Mouse (Mus musculus) kidney, embryonic 16.5 days (tissue): Measurements from ENCODE around the gene Bmpr1b. TPM values are rescaled to one million over a fixed set of nuclear protein-coding genes. Genes with fewer than 3 reads are reported as not detected.

Experiments
- ATAC-seq: fragments of 200-750 bp; cut with Nextera tagmentation; 2 replicates; pipeline ENCODE4 v1.8.0; 2017; ENCODE audit warnings: moderate TSS enrichment; ENCODE audit not compliant: low FRiP score, low TSS enrichment
- H3K27ac ChIP-seq: fragments of 300-500 bp; sonication (generic); 2 replicates; pipeline ENCODE4 v1.5.1; 2014; ENCODE audit warnings: low read length
- H3K27me3 ChIP-seq: fragments of 300-500 bp; sonication (generic); 2 replicates; pipeline ENCODE4 v1.6.1; 2014; ENCODE audit warnings: low read length, control low read depth, mixed read lengths; ENCODE audit not compliant: insufficient read depth
- H3K36me3 ChIP-seq: fragments of 300-500 bp; sonication (generic); 2 replicates; pipeline ENCODE4 v1.6.1; 2014; ENCODE audit warnings: low read length, control low read depth, mixed read lengths; ENCODE audit not compliant: insufficient read depth
- H3K4me1 ChIP-seq: fragments of 300-500 bp; sonication (generic); 2 replicates; pipeline ENCODE4 v1.6.1; 2014; ENCODE audit warnings: low read length, control low read depth, mixed read lengths; ENCODE audit not compliant: insufficient read depth
- H3K4me2 ChIP-seq: fragments of 300-500 bp; sonication (generic); replicated peaks from 2 replicates; pipeline ENCODE4 v1.6.1; 2014; ENCODE audit warnings: low read depth, low read length
- H3K4me3 ChIP-seq: fragments of 300-500 bp; sonication (generic); 2 replicates; pipeline ENCODE4 v1.5.1; 2014; ENCODE audit warnings: mild to moderate bottlenecking, low read length
- H3K9ac ChIP-seq: fragments of 300-500 bp; sonication (generic); replicated peaks from 2 replicates; pipeline ENCODE4 v1.6.1; 2014; ENCODE audit warnings: low read length
- H3K9me3 ChIP-seq: fragments of 300-500 bp; sonication (generic); 2 replicates; pipeline ENCODE4 v1.6.1; 2016; ENCODE audit warnings: low read length, control low read depth
- WGBS: fragments of 180-500 bp; shearing (Covaris S2); extraction: QIAGEN DNeasy Blood & Tissue Kit; methylation state at CpG from one replicate; pipeline ENCODE4 v1.1.7; 2014; 5-methylcytosine and 5-hydroxymethylcytosine counted together
- polyA plus RNA-seq: library from polyadenylated mRNA; unstranded; fragments of >200 nt; fragmentation: Nextera tagmentation; extraction: Ambion mirVana; gene quantifications from 2 replicates; pipeline ENCODE4 v1.2.1, GENCODE M21; 2015

Bmpr1b gene
- polyA plus RNA-seq, 1 experiment from 2014 or later, result 8.8 TPM

GRCm38 (mm10) chr3:141872337-141873042, 296.7 kb downstream of the Bmpr1b start:
- no peak overlapping the region for H3K27ac ChIP-seq
- no peaks in the 10 kb centered on the region for H3K27me3 ChIP-seq
- 77% methylated on average over 10 of the region's 10 CpGs for WGBS
- no peaks in the 10 kb centered on the region for H3K4me1 ChIP-seq
- no peak overlapping the region for H3K4me2 ChIP-seq
- no peak overlapping the region for H3K4me3 ChIP-seq
- peaks cover 4% of the 10 kb centered on the region; the same call in 1 of the 2 replicates for H3K9me3 ChIP-seq
- no peak for ATAC-seq
- H3K9ac ChIP-seq, result no peak overlapping the region
- peaks cover 5% of the 10 kb centered on the region; the same call in 1 of the 2 replicates for H3K36me3 ChIP-seq

- Histone ChIP-seq H3K4me3 (no peak overlapping the region), H3K36me3 (peaks cover 5% of the 10 kb centered on the region; the same call in 1 of the 2 replicates), H3K27me3 (no peaks in the 10 kb centered on the region), H3K9me3 (peaks cover 4% of the 10 kb centered on the region; the same call in 1 of the 2 replicates), H3K9ac (no peak overlapping the region), H3K4me1 (no peaks in the 10 kb centered on the region), H3K4me2 (no peak overlapping the region), H3K27ac (no peak overlapping the region)
- WGBS, result 72% methylated on average over 3 of the region's 3 CpGs
- no peak for ATAC-seq
Observed at GRCm38 (mm10) chr3:141871805-141872204, 297.4 kb downstream of the Bmpr1b start.

GRCm38 (mm10) chr3:141862816-141863461, 306.3 kb downstream of the Bmpr1b start:
- Histone ChIP-seq H3K4me2 (no peak overlapping the region), H3K27ac (no peak overlapping the region)
- WGBS, result 19% methylated on average over 13 of the region's 13 CpGs

GRCm38 (mm10) chr3:141857123-141857522, 312.1 kb downstream of the Bmpr1b start:
- WGBS, result 86% methylated on average over 8 of the region's 8 CpGs
- H3K4me2 ChIP-seq, result no peak overlapping the region
- H3K4me1 ChIP-seq, result no peaks in the 10 kb centered on the region
- no peaks in the 10 kb centered on the region for H3K27me3 ChIP-seq
- H3K9me3 ChIP-seq, result no peaks in the 10 kb centered on the region
- H3K9ac ChIP-seq, result no peak overlapping the region
- H3K36me3 ChIP-seq, result no peaks in the 10 kb centered on the region
- H3K27ac ChIP-seq, result no peak overlapping the region
- no peak overlapping the region for H3K4me3 ChIP-seq
- no peak for ATAC-seq

More at GRCm38 (mm10) chr3:141862816-141863461, 306.3 kb downstream of the Bmpr1b start:
- Histone ChIP-seq H3K9ac (no peak overlapping the region), H3K27me3 (no peaks in the 10 kb centered on the region), H3K4me3 (no peak overlapping the region), H3K9me3 (no peaks in the 10 kb centered on the region), H3K36me3 (no peaks in the 10 kb centered on the region), H3K4me1 (no peaks in the 10 kb centered on the region)
- peak; percentile 95 for ATAC-seq

GRCm38 (mm10) chr3:141854339-141854738, 314.9 kb downstream of the Bmpr1b start:
- H3K4me1 ChIP-seq, result no peaks in the 10 kb centered on the region
- no peaks in the 10 kb centered on the region for H3K9me3 ChIP-seq
- no peaks in the 10 kb centered on the region for H3K27me3 ChIP-seq
- H3K4me2 ChIP-seq, result no peak overlapping the region
- WGBS, result 88% methylated on average over 4 of the region's 4 CpGs
- no peaks in the 10 kb centered on the region for H3K36me3 ChIP-seq
- no peak overlapping the region for H3K9ac ChIP-seq
- no peak for ATAC-seq
- H3K27ac ChIP-seq, result no peak overlapping the region
- no peak overlapping the region for H3K4me3 ChIP-seq

- Histone ChIP-seq H3K9me3 (no peaks in the 10 kb centered on the region), H3K36me3 (no peaks in the 10 kb centered on the region), H3K4me1 (no peaks in the 10 kb centered on the region), H3K9ac (no peak overlapping the region), H3K4me3 (no peak overlapping the region), H3K4me2 (no peak overlapping the region), H3K27me3 (no peaks in the 10 kb centered on the region), H3K27ac (no peak overlapping the region)
- ATAC-seq, result no peak
- WGBS, result 72% methylated on average over 7 of the region's 7 CpGs
Observed at GRCm38 (mm10) chr3:141850141-141850540, 319.1 kb downstream of the Bmpr1b start.

GRCm38 (mm10) chr3:141849206-141849605, 320.0 kb downstream of the Bmpr1b start:
- H3K4me1 ChIP-seq, result no peaks in the 10 kb centered on the region
- ATAC-seq, result no peak
- H3K9ac ChIP-seq, result no peak overlapping the region
- no peak overlapping the region for H3K4me3 ChIP-seq
- H3K4me2 ChIP-seq, result no peak overlapping the region
- H3K36me3 ChIP-seq, result no peaks in the 10 kb centered on the region
- no peaks in the 10 kb centered on the region for H3K9me3 ChIP-seq
- no peak overlapping the region for H3K27ac ChIP-seq
- WGBS, result 95% methylated on average over 1 of the region's 1 CpGs
- H3K27me3 ChIP-seq, result no peaks in the 10 kb centered on the region

GRCm38 (mm10) chr3:141838864-141839263, 330.4 kb downstream of the Bmpr1b start:
- Histone ChIP-seq H3K36me3 (no peaks in the 10 kb centered on the region), H3K4me2 (no peak overlapping the region), H3K9ac (no peak overlapping the region), H3K27me3 (no peaks in the 10 kb centered on the region), H3K27ac (no peak overlapping the region), H3K4me3 (no peak overlapping the region), H3K4me1 (no peaks in the 10 kb centered on the region), H3K9me3 (no peaks in the 10 kb centered on the region)
- peak; percentile 27; the same call in 1 of the 2 replicates for ATAC-seq
- 44% methylated on average over 7 of the region's 7 CpGs for WGBS

- Histone ChIP-seq H3K9me3 (no peaks in the 10 kb centered on the region), H3K9ac (no peak overlapping the region), H3K4me1 (no peaks in the 10 kb centered on the region), H3K27ac (no peak overlapping the region), H3K27me3 (no peaks in the 10 kb centered on the region), H3K4me3 (no peak overlapping the region), H3K4me2 (no peak overlapping the region), H3K36me3 (0 out of 2 replicates have a peak, but pooled peaks cover 5% of the 10 kb centered on the region)
- 14% methylated on average over 3 of the region's 3 CpGs for WGBS
- ATAC-seq, result peak; percentile 76
Observed at GRCm38 (mm10) chr3:141831135-141831534, 338.1 kb downstream of the Bmpr1b start.

GRCm38 (mm10) chr3:141828301-141828700, 340.9 kb downstream of the Bmpr1b start:
- Histone ChIP-seq H3K36me3 (0 out of 2 replicates have a peak, but pooled peaks cover 5% of the 10 kb centered on the region), H3K4me3 (no peak overlapping the region), H3K27ac (no peak overlapping the region), H3K9me3 (no peaks in the 10 kb centered on the region), H3K27me3 (no peaks in the 10 kb centered on the region), H3K9ac (no peak overlapping the region), H3K4me2 (no peak overlapping the region), H3K4me1 (no peaks in the 10 kb centered on the region)
- 75% methylated on average over 5 of the region's 5 CpGs for WGBS
- no peak for ATAC-seq
